Mouse (Mus musculus): ENCODE data around the gene Zfp574. TPM values are rescaled to one million over a fixed set of nuclear protein-coding genes. Genes with fewer than 3 reads are reported as not detected.

Gene Zfp574
- polyA plus RNA-seq, 1 experiment from 2014 or later = 10.8 TPM

DNA sequence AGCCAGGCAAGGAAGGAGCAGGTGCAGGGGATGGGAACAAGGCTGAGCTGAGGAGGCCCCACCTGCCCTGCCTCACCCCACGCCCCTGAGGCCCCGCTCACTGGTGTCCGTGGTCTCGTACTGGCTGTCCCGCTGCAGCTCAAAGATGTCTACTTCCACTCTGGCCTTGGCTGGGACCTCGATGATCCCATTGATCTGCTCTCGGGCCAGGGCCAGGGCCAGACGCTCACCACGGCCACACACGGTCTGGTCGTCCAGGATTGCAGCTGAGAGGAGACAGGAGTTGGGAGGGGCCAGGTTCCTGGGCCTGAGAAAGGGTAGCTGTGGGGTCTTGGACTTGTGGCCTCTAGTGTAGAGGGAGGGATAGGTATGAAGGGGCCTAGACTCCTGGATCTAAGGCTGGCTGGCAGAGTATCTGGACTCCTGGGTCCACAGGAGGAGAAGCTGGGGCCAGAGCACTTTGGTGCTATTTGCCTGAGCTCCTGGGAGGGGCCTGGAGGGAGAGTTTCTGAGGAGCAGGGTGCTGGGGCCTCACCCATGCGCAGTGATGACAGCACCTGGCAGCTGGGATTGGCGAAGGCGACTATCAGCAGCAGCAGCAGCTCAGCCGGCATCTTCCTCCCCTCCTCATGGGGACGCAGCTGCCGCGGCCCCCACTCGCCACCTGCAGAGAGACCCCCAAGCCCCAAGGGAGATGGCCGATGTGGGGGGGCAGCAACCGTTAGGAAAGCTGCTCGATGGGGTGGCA is 4.3 kb upstream of the Zfp574 start:
- no peak overlapping the region for H3K27ac ChIP-seq (ENCODE audit: low read depth)
- no peak overlapping the region for H3K4me3 ChIP-seq (ENCODE audit: low read depth, low read length)
- no peak overlapping the region for H3K9ac ChIP-seq (replicated peaks)
- H3K9me3 ChIP-seq (ENCODE audit: low read length) = no peaks in the 10 kb centered on the region
- no peak overlapping the region for H3K4me2 ChIP-seq (ENCODE audit: low read depth, low read length)
- no peaks in the 10 kb centered on the region for H3K36me3 ChIP-seq (replicated peaks; ENCODE audit: insufficient read depth, low read length)
- peaks cover 15% of the 10 kb centered on the region for H3K4me1 ChIP-seq (ENCODE audit: insufficient read depth)
- H3K27me3 ChIP-seq (ENCODE audit: insufficient read depth, low read length) = no peaks in the 10 kb centered on the region
- no peak for DNase-seq
- TF ChIP-seq CTCF (IDR thresholded peaks at IDR 0.05; ENCODE audit: low read depth) (no peak), EP300 (IDR thresholded peaks at IDR 0.05; ENCODE audit: low read depth) (no peak)
- WGBS (ENCODE audit: insufficient replicate concordance) = 80% methylated on average over 22 of the region's 22 CpGs
- ATAC-seq = no peak

DNA sequence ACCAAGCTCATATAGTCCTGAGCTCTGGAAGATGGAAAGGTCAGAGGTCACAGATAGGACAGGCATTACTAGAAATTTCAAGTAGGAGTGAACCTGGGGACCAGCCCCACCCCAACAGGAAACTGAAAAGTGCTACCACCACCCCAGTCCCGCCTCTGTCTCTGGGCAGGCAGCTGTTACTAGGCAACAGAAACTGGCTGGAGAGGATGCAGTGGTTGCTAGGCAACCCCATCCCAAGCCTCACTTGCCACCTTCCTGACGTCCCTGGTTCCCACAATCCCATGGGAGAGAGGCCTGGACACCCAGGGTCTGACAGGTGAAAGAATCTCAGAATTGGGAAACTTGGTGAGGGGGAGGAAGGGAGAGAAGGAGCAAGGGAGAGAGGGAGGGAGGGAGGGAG is 3.6 kb upstream of the Zfp574 start:
- WGBS (ENCODE audit: insufficient replicate concordance) = 62% methylated on average over 2 of the region's 2 CpGs
- no peaks in the 10 kb centered on the region for H3K27me3 ChIP-seq (ENCODE audit: insufficient read depth, low read length)
- peaks cover 21% of the 10 kb centered on the region for H3K4me1 ChIP-seq (ENCODE audit: insufficient read depth)
- ATAC-seq (no peak), DNase-seq (no peak)
- no peaks in the 10 kb centered on the region for H3K9me3 ChIP-seq (ENCODE audit: low read length)
- TF ChIP-seq EP300 (IDR thresholded peaks at IDR 0.05; ENCODE audit: low read depth) (no peak), CTCF (IDR thresholded peaks at IDR 0.05; ENCODE audit: low read depth) (no peak)
- H3K4me3 ChIP-seq (ENCODE audit: low read depth, low read length) = no peak overlapping the region
- no peak overlapping the region for H3K9ac ChIP-seq (replicated peaks)
- H3K4me2 ChIP-seq (ENCODE audit: low read depth, low read length) = no peak overlapping the region
- no peaks in the 10 kb centered on the region for H3K36me3 ChIP-seq (replicated peaks; ENCODE audit: insufficient read depth, low read length)
- no peak overlapping the region for H3K27ac ChIP-seq (ENCODE audit: low read depth)

DNA sequence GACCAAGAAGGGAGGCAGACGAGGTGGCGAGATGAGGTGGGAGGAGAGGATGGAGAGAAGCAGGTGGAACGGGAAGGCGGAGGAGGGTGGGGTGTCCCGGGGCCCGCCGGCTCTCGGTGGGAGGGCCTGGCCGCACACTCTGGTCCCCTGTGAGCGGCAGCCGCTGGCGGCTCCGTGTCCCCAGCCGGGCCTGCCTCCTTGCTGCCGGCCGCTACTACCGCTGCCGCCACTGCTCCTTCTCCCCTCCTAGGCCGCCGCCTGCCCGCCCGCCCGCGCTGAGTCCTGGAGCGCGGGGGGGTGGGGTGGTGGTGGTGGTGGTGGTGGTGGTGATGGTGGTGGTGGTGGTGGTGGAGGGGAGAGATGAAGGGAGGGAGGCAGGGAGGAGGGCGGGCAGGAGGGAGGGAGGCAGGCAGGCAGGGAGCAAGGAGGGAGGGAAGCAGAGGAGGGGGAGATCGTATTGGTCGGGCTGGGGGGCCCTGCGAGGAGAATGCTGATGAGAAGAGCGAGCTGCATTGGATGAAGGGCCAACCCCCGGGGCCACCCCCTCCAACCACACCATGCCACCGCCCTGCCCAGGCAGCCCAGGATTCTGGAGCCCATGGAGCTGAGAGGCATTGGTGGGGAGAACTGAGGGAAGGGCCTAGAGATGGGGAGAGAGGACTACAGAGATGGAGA is 486 bp downstream of the Zfp574 start:
- Histone ChIP-seq H3K4me2 (ENCODE audit: low read depth, low read length) (peak overlapping the region; percentile 78), H3K27me3 (ENCODE audit: insufficient read depth, low read length) (no peaks in the 10 kb centered on the region), H3K27ac (ENCODE audit: low read depth) (no peak overlapping the region), H3K4me1 (ENCODE audit: insufficient read depth) (peaks cover 37% of the 10 kb centered on the region), H3K36me3 (replicated peaks; ENCODE audit: insufficient read depth, low read length) (no peaks in the 10 kb centered on the region), H3K9ac (replicated peaks) (peak overlapping the region; percentile 65), H3K4me3 (ENCODE audit: low read depth, low read length) (peak overlapping the region; percentile 47), H3K9me3 (ENCODE audit: low read length) (no peaks in the 10 kb centered on the region)
- DNase-seq (peak; percentile 42), ATAC-seq (no peak)
- 4% methylated on average over 12 of the region's 33 CpGs for WGBS (ENCODE audit: insufficient replicate concordance)
- TF ChIP-seq EP300 (IDR thresholded peaks at IDR 0.05; ENCODE audit: low read depth) (no peak), CTCF (IDR thresholded peaks at IDR 0.05; ENCODE audit: low read depth) (no peak)

DNA sequence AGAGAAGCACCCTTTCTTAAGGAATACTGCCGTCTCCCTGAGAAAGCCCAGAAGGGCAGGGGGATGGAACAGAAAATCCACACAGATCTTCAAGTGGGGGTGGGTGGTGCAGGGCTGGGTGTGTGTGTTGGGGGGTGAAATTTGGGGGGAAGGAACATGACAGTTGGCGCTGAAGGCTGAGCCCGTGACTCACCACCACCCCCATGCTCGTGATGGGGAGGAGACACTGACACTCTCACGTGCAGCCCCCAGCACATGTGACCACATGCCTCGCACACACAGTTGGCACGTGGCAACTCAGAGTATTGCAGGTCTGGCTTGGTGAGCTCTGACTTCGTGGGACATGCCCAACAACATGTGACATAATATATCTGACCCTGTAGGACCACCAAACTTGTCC is 1.6 kb downstream of the Zfp574 start:
- H3K36me3 ChIP-seq (replicated peaks; ENCODE audit: insufficient read depth, low read length) = no peaks in the 10 kb centered on the region
- peaks cover 47% of the 10 kb centered on the region for H3K4me1 ChIP-seq (ENCODE audit: insufficient read depth)
- no peak overlapping the region for H3K9ac ChIP-seq (replicated peaks)
- H3K27me3 ChIP-seq (ENCODE audit: insufficient read depth, low read length) = no peaks in the 10 kb centered on the region
- TF ChIP-seq CTCF (IDR thresholded peaks at IDR 0.05; ENCODE audit: low read depth) = no peak
- no peak for TF ChIP-seq EP300 (IDR thresholded peaks at IDR 0.05; ENCODE audit: low read depth)
- no peaks in the 10 kb centered on the region for H3K9me3 ChIP-seq (ENCODE audit: low read length)
- H3K27ac ChIP-seq (ENCODE audit: low read depth) = no peak overlapping the region
- no peak overlapping the region for H3K4me3 ChIP-seq (ENCODE audit: low read depth, low read length)
- 70% methylated on average over 8 of the region's 8 CpGs for WGBS (ENCODE audit: insufficient replicate concordance)
- H3K4me2 ChIP-seq (ENCODE audit: low read depth, low read length) = no peak overlapping the region
- DNase-seq = no peak
- no peak for ATAC-seq

DNA sequence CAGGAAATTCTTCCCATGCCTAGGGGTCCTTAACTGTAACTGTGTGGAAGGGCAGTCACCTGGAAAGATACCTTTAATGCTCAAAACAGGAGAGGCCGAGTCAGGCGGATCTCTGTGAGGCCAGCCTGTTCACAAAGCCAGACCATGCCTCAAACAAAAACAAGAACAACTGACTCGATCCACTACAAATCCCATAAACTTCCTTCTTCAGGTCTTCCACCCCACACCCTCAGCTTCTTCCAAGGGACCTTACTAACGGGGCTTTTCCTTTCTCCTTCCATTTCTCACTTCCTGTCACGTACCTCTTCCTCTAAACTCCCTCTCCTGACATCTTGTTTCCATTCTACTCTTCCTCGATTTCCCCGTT is 3.9 kb downstream of the Zfp574 start:
- no peak for DNase-seq
- peaks cover 53% of the 10 kb centered on the region for H3K4me1 ChIP-seq (ENCODE audit: insufficient read depth)

DNA sequence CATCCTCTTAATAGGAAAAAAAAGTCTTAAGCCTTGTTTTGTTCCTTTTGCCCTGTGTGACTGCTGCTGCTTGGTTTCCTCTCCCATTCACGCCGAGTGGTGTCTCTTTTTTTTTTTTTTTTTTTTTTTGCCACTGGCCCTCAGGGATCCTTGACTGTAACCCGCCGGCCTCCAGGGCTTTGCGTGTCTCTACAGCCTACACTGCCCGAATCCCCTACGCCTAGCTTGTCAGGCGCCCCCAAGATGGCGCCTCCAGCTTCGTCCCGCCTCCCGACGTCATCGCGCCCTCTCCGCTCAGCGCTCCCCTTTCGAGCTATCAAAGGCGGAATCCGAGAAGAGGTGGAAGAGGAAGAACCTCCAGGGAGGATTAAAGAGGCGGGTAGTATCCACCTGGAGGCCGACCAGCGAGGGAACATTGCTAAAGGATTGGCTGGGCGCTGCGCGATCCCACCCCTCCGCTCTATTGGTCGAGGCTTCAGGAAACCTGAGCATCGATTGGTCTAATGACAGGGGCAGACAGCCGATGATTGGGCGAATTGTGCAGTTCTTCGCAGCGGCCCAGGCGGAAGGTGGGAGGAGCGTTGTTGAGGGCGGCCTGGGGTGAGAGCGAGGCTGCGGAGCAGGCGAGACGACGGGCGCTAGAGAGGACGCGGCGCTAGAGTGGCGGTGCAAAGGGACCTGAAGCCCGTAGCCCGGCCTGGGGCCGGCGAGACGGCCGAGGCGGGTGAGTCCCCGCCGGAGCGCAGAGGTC is 4.5 kb downstream of the Zfp574 start:
- Histone ChIP-seq H3K36me3 (replicated peaks; ENCODE audit: insufficient read depth, low read length) (peaks cover 26% of the 10 kb centered on the region), H3K9me3 (ENCODE audit: low read length) (no peaks in the 10 kb centered on the region), H3K4me2 (ENCODE audit: low read depth, low read length) (peak overlapping the region; percentile 87), H3K27ac (ENCODE audit: low read depth) (peak overlapping the region; percentile 97), H3K27me3 (ENCODE audit: insufficient read depth, low read length) (no peaks in the 10 kb centered on the region), H3K9ac (replicated peaks) (peak overlapping the region; percentile 97), H3K4me3 (ENCODE audit: low read depth, low read length) (peak overlapping the region; percentile 99), H3K4me1 (ENCODE audit: insufficient read depth) (peaks cover 50% of the 10 kb centered on the region)
- under 1% methylated on average over 53 of the region's 56 CpGs for WGBS (ENCODE audit: insufficient replicate concordance)
- ATAC-seq (peak; percentile 98), DNase-seq (peak; percentile 97)
- TF ChIP-seq EP300 (IDR thresholded peaks at IDR 0.05; ENCODE audit: low read depth) (peak; percentile 80), CTCF (IDR thresholded peaks at IDR 0.05; ENCODE audit: low read depth) (peak; percentile 17; the same call in 1 of the 2 replicates)

More for the DNA sequence above, 3.9 kb downstream of the Zfp574 start:
- Histone ChIP-seq H3K9ac (replicated peaks) (peak overlapping the region; percentile 73), H3K9me3 (ENCODE audit: low read length) (no peaks in the 10 kb centered on the region), H3K36me3 (replicated peaks; ENCODE audit: insufficient read depth, low read length) (peaks cover 20% of the 10 kb centered on the region), H3K27me3 (ENCODE audit: insufficient read depth, low read length) (no peaks in the 10 kb centered on the region), H3K4me2 (ENCODE audit: low read depth, low read length) (peak overlapping the region; percentile 77), H3K4me3 (ENCODE audit: low read depth, low read length) (peak overlapping the region; percentile 99), H3K27ac (ENCODE audit: low read depth) (peak overlapping the region; percentile 97)
- no peak for TF ChIP-seq EP300 (IDR thresholded peaks at IDR 0.05; ENCODE audit: low read depth)
- no peak for TF ChIP-seq CTCF (IDR thresholded peaks at IDR 0.05; ENCODE audit: low read depth)
- WGBS (ENCODE audit: insufficient replicate concordance) = 15% methylated on average over 7 of the region's 7 CpGs
- no peak for ATAC-seq
